Mouse (Mus musculus) adrenal gland, postnatal 4 days (tissue): ENCODE measurements around the gene Kcnq1. TPM values are rescaled to one million over a fixed set of nuclear protein-coding genes. Genes with fewer than 3 reads are reported as not detected.

Experiments used
- DNase-seq, 2 experiments: peaks; one replicate each; pipeline ENCODE4 v3.0.0; 2021 to 2022; ENCODE audit warnings: low spot score in 2 of 2, mixed read lengths in 2 of 2
- total RNA-seq, 2 experiments: library from RNA; stranded (reverse); gene quantifications; 2 replicates each; pipeline ENCODE4 v1.2.3; 2021

The Kcnq1 gene
- total RNA-seq, 2 experiments from 2014 or later = 3.4 to 5.6 TPM

GRCm38 (mm10) chr7:143265829-143266438, 159.8 kb downstream of the Kcnq1 start:
- no peak for DNase-seq

DNA sequence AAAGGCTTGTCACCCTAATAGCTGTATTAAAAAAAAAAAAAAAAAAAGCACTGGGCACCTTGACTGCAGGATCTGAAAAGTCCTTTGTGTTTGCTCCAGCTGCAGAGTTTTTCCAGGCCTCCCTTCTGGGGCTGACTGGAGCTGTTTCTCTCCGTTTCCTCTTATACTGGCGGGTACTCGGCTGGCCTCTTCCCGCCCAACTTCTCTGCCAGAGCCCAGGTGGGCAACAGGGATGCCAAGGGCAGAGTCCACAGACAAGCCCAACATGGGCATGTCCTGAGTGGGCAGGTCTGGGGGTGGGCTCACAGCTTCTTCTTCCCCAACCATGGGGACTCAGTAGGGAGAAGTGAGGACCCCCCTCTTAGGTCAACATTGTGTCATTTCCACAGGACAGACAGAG, 167.6 kb downstream of the Kcnq1 start:
- no peak for DNase-seq

GRCm38 (mm10) chr7:143275030-143275429, 168.9 kb downstream of the Kcnq1 start:
- no peak for DNase-seq

GRCm38 (mm10) chr7:143283625-143284024, 177.5 kb downstream of the Kcnq1 start:
- no peak for DNase-seq

DNA sequence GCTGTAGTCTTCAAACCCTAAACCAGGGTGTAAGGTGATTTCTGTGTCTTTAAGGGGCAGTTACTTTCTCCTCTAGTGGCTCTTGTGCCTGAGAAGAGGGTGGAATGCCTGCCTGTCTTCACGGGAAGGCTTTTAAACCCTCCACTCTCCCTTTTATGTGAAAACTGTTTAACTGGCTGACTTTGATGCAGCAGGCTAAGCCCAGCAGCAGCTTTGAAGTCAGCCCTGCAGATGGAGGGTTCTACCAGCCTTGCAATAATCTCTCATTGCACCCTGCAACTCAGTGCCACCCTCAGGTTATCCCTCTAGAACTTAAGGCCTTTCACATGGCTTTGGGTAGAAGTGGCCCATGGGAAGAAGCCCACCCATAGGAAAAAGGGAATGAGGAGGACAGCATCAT, 178.7 kb downstream of the Kcnq1 start:
- no peak for DNase-seq

DNA sequence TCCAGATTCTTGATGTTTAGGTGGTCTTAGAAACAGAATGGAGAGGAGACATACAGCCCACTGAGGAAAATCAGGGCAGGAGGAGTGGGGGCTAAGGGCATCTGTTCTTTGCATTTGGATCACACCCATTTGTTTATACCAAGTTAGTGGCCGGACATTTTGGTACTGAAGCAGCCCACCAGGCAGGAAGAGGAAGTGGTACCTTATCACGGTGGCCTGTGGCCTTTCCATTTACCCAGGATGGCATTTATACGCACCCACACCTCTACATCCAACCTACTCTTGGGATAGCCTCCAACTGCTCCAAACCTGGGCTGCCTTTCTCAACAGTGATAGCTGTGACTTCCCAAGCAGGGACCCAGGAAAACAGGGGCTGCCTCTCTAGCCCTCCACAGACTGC, 179.3 kb downstream of the Kcnq1 start:
- no peak for DNase-seq

- DNase-seq = no peak
Observed at GRCm38 (mm10) chr7:143286532-143287290, 180.5 kb downstream of the Kcnq1 start.

- no peak for DNase-seq
Observed at GRCm38 (mm10) chr7:143288135-143288534, 182.0 kb downstream of the Kcnq1 start.

GRCm38 (mm10) chr7:143289082-143289849, 183.1 kb downstream of the Kcnq1 start:
- DNase-seq = no peak

DNA sequence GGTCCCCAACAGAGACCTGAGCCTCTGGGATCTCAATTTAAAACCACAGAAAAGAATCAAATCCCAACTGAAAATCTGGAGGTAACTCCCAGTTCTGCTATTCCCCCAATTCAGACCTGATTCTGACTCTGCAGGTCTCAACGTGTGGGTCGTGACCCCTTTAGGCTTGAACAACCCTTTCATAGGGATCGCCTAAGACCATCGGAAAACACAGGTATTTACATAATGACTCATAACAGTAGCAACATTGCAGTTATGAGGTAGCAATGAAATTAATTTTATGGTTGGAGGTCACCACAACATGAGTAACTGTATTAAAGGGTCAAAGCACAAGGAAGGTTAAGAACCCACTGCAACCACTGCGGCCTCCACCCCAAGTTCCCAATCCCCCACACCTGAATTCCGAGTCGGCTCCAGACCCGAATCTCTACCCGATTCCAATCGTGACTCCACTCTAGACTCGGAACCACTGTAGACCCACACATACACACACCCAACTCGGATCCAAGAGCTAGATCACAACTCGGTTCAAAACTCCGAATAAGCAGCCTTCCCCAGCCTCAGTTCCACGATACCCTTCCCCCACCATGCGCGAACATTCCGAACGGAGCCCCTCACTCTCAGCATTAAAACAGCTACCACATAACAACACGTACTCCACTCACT, 188.7 kb downstream of the Kcnq1 start:
- no peak for DNase-seq

- no peak for DNase-seq
Observed at GRCm38 (mm10) chr7:143295356-143296000, 189.3 kb downstream of the Kcnq1 start.

GRCm38 (mm10) chr7:143296001-143296379, 189.8 kb downstream of the Kcnq1 start:
- DNase-seq = no peak

DNA sequence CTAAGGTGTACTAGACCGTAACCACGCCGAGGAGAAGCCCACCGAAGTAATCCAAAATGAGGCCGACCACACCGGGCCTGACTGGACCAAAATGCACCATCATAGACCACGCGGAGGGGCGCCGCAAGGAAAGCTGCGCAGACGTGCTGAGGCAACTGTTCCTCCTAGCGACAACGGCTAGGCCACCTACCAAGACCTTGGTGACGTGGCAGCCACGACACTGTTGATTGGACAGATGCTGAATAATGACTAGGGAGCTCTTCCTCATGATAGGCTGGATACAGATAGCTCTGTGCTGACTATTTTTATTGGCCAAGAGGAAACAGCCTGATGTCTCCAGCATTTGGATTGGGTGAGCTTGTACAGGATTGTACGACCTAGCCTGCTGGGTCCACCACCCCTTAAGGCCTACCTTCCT, 190.2 kb downstream of the Kcnq1 start:
- peak; percentile 46 to 61 for DNase-seq

- DNase-seq = no peak
Observed at GRCm38 (mm10) chr7:143300037-143300436, 193.9 kb downstream of the Kcnq1 start.

GRCm38 (mm10) chr7:143300681-143301080, 194.5 kb downstream of the Kcnq1 start:
- DNase-seq = no peak

GRCm38 (mm10) chr7:143302156-143302555, 196.0 kb downstream of the Kcnq1 start:
- no peak for DNase-seq

- DNase-seq = no peak
Observed at GRCm38 (mm10) chr7:143302593-143303238, 196.6 kb downstream of the Kcnq1 start.

- DNase-seq = no peak
Observed at GRCm38 (mm10) chr7:143303557-143303956, 197.4 kb downstream of the Kcnq1 start.

- no peak for DNase-seq
Observed at GRCm38 (mm10) chr7:143305808-143306207, 199.6 kb downstream of the Kcnq1 start.

DNA sequence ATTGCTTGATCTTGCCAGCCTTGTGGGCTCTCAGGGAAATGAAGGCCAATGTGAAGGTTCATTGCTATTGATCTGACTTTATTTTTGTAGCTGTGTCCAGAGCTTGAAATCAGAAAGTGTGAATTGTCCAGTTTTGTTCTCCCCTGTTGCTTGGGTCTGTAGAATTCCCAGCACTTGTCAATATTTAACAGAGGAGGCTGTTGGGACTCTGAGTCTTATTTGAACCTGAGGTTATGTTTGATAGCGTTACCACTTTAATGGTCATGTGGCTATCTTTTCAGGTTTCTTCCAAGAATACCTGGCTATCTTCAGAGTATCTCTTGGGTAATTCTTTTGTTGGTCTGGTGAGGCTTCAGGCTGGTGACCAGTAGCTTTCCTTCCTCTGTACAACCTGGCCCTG, 201.8 kb downstream of the Kcnq1 start:
- DNase-seq = no peak

DNA sequence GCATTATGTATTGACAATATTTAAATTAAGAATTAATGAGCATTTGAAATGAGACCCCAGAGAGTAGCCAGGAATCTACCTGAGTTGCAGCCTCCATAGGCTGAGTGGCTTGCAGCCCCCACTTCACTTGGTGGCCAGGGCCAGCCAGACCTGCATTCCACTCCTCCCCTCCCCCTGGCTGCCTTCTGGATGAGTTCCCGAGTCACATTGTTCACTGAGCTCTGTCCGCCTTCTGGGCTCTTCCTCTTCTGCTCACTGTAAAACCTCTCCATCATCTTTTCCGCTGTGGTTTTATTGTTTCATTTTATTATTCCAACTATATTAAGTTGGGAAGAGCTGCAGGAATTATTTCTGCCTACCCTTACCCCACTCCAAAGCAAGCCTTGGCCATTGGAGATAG, 204.1 kb downstream of the Kcnq1 start:
- DNase-seq = no peak
